In the genomic region with DNA sequence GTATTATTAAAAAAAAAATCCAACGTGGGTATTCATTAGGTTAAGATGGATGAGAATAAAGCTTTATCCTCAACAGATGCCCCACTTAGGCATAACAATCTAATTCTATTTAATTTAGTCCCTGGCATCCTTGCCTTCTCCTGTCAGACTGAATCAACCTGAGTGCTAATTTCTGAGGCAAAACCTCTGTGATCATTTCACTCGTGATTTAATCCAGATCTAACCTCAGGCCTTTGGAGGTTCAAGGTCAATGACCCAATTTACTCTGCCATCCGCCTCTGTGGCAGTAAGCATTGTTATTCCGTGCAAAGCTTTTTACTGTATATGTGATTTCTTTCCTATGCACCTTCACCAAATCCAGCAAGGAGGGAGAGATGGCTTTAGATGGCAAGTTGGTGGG, we compare ENCODE assay signal across 13 mouse cellular contexts.
"Had no signal": no experiment of that assay in that cellular context is flagged by ENCODE, and none has a peak within 500 bp of the region (broad histone marks: within the 10 kb centered on the region; RNA-seq: fewer than 3 reads in every experiment).

No protein-coding gene starts in this region.

- H3K4me3 ChIP-seq: kidney, embryonic 15.5 days; liver, embryonic 15.5 days; neural tube, embryonic 13.5 days; stomach, embryonic 15.5 days had no signal

- H3K4me1 ChIP-seq: neural tube, embryonic 13.5 days; stomach, embryonic 15.5 days had no signal

- H3K27ac ChIP-seq: kidney, embryonic 15.5 days; liver, embryonic 15.5 days; neural tube, embryonic 13.5 days; stomach, embryonic 15.5 days had no signal

- H3K4me2 ChIP-seq: kidney, embryonic 15.5 days; liver, embryonic 11.5 days; liver, embryonic 15.5 days; neural tube, embryonic 13.5 days; stomach, embryonic 15.5 days had no signal

- H3K27me3 ChIP-seq: kidney, embryonic 15.5 days; liver, embryonic 15.5 days; neural tube, embryonic 13.5 days; stomach, embryonic 15.5 days had no signal

- H3K9me3 ChIP-seq: kidney, embryonic 15.5 days; liver, embryonic 15.5 days; neural tube, embryonic 13.5 days; stomach, embryonic 15.5 days had no signal

- DNase-seq: kidney, adult 2 months; kidney, postnatal 14 days; left cerebral cortex, postnatal 4 days; lung, adult 2 months; lung, postnatal 36 days; midbrain, embryonic 14.5 days; right cerebral cortex, postnatal 14 days had no signal

- H3K36me3 ChIP-seq: kidney, embryonic 15.5 days; liver, embryonic 15.5 days; neural tube, embryonic 13.5 days; stomach, embryonic 15.5 days had no signal

- H3K9ac ChIP-seq: kidney, embryonic 15.5 days; liver, embryonic 15.5 days; neural tube, embryonic 13.5 days; stomach, embryonic 15.5 days had no signal

- ATAC-seq: lung, postnatal 0 days had no signal
